Mouse (Mus musculus): Measurements from ENCODE around the gene Inafm2. TPM values are rescaled to one million over a fixed set of nuclear protein-coding genes. Genes with fewer than 3 reads are reported as not detected.

The Inafm2 gene
- polyA plus RNA-seq, 1 experiment from 2014 or later, result 23.1 TPM

GRCm38 (mm10) chr2:118729194-118729593, 16.4 kb upstream of the Inafm2 start:
- 40% methylated on average over 4 of the region's 4 CpGs for WGBS
- no peak overlapping the region for H3K4me3 ChIP-seq (replicated peaks)
- H3K36me3 ChIP-seq, result no peaks in the 10 kb centered on the region
- peaks cover 30% of the 10 kb centered on the region for H3K4me1 ChIP-seq
- peaks cover 4% of the 10 kb centered on the region; the same call in 1 of the 2 replicates for H3K27me3 ChIP-seq (replicated peaks)
- no peak overlapping the region for H3K4me2 ChIP-seq
- no peak overlapping the region for H3K9ac ChIP-seq
- H3K9me3 ChIP-seq, result no peaks in the 10 kb centered on the region
- ATAC-seq (ENCODE audit: insufficient read depth, low FRiP score, low read depth), result no peak
- 0 out of 2 replicates have a peak overlapping the region, but pooled peaks have one; percentile 38 for H3K27ac ChIP-seq

GRCm38 (mm10) chr2:118729816-118730621, 15.5 kb upstream of the Inafm2 start:
- no peak overlapping the region for H3K9ac ChIP-seq
- H3K36me3 ChIP-seq, result no peaks in the 10 kb centered on the region
- H3K4me1 ChIP-seq, result peaks cover 30% of the 10 kb centered on the region
- 20% methylated on average over 8 of the region's 8 CpGs for whole genome bisulfite sequencing
- no peak overlapping the region for H3K27ac ChIP-seq
- H3K4me3 ChIP-seq (replicated peaks), result no peak overlapping the region
- ATAC-seq (ENCODE audit: insufficient read depth, low FRiP score, low read depth), result no peak
- no peaks in the 10 kb centered on the region for H3K9me3 ChIP-seq
- no peak overlapping the region for H3K4me2 ChIP-seq
- peaks cover 3% of the 10 kb centered on the region; the same call in 1 of the 2 replicates for H3K27me3 ChIP-seq (replicated peaks)

GRCm38 (mm10) chr2:118730622-118730915, 15.0 kb upstream of the Inafm2 start:
- peaks cover 3% of the 10 kb centered on the region; the same call in 1 of the 2 replicates for H3K27me3 ChIP-seq (replicated peaks)
- H3K4me3 ChIP-seq (replicated peaks), result no peak overlapping the region
- no peak for ATAC-seq (ENCODE audit: insufficient read depth, low FRiP score, low read depth)
- no peak overlapping the region for H3K4me2 ChIP-seq
- H3K9me3 ChIP-seq, result no peaks in the 10 kb centered on the region
- H3K36me3 ChIP-seq, result no peaks in the 10 kb centered on the region
- H3K4me1 ChIP-seq, result peaks cover 30% of the 10 kb centered on the region
- 10% methylated on average over 3 of the region's 3 CpGs for WGBS
- no peak overlapping the region for H3K27ac ChIP-seq
- no peak overlapping the region for H3K9ac ChIP-seq

GRCm38 (mm10) chr2:118731981-118732380, 13.6 kb upstream of the Inafm2 start:
- H3K4me1 ChIP-seq, result peaks cover 30% of the 10 kb centered on the region
- ATAC-seq (ENCODE audit: insufficient read depth, low FRiP score, low read depth), result no peak
- H3K9ac ChIP-seq, result no peak overlapping the region
- WGBS, result 79% methylated on average over 5 of the region's 5 CpGs
- H3K27me3 ChIP-seq (replicated peaks), result peaks cover 3% of the 10 kb centered on the region; the same call in 1 of the 2 replicates
- no peak overlapping the region for H3K4me3 ChIP-seq (replicated peaks)
- no peak overlapping the region for H3K27ac ChIP-seq
- H3K4me2 ChIP-seq, result no peak overlapping the region
- H3K36me3 ChIP-seq, result no peaks in the 10 kb centered on the region
- H3K9me3 ChIP-seq, result no peaks in the 10 kb centered on the region

- H3K4me3 ChIP-seq (replicated peaks), result no peak overlapping the region
- H3K9ac ChIP-seq, result no peak overlapping the region
- H3K4me1 ChIP-seq, result peaks cover 21% of the 10 kb centered on the region
- H3K4me2 ChIP-seq, result no peak overlapping the region
- no peaks in the 10 kb centered on the region; the same call in 1 of the 2 replicates for H3K27me3 ChIP-seq (replicated peaks)
- H3K27ac ChIP-seq, result no peak overlapping the region
- 63% methylated on average over 5 of the region's 5 CpGs for WGBS
- H3K36me3 ChIP-seq, result no peaks in the 10 kb centered on the region
- H3K9me3 ChIP-seq, result no peaks in the 10 kb centered on the region
- ATAC-seq (ENCODE audit: insufficient read depth, low FRiP score, low read depth), result no peak
Measured at GRCm38 (mm10) chr2:118733341-118733740, 12.2 kb upstream of the Inafm2 start.

GRCm38 (mm10) chr2:118740341-118740740, 5.2 kb upstream of the Inafm2 start:
- no peak for ATAC-seq (ENCODE audit: insufficient read depth, low FRiP score, low read depth)
- no peaks in the 10 kb centered on the region for H3K36me3 ChIP-seq
- H3K27ac ChIP-seq, result no peak overlapping the region
- H3K27me3 ChIP-seq (replicated peaks), result peaks cover 17% of the 10 kb centered on the region; the same call in 1 of the 2 replicates
- H3K9ac ChIP-seq, result no peak overlapping the region
- H3K9me3 ChIP-seq, result no peaks in the 10 kb centered on the region
- H3K4me1 ChIP-seq, result peaks cover 11% of the 10 kb centered on the region; the same call in 1 of the 2 replicates
- H3K4me2 ChIP-seq, result no peak overlapping the region
- 58% methylated on average over 3 of the region's 3 CpGs for WGBS
- no peak overlapping the region for H3K4me3 ChIP-seq (replicated peaks)

GRCm38 (mm10) chr2:118741183-118741582, 4.4 kb upstream of the Inafm2 start:
- peaks cover 17% of the 10 kb centered on the region; the same call in 1 of the 2 replicates for H3K27me3 ChIP-seq (replicated peaks)
- H3K27ac ChIP-seq, result no peak overlapping the region
- no peak overlapping the region for H3K9ac ChIP-seq
- 54% methylated on average over 9 of the region's 9 CpGs for WGBS
- H3K4me3 ChIP-seq (replicated peaks), result no peak overlapping the region
- H3K9me3 ChIP-seq, result no peaks in the 10 kb centered on the region
- no peak for ATAC-seq (ENCODE audit: insufficient read depth, low FRiP score, low read depth)
- no peaks in the 10 kb centered on the region for H3K36me3 ChIP-seq
- peaks cover 11% of the 10 kb centered on the region; the same call in 1 of the 2 replicates for H3K4me1 ChIP-seq
- no peak overlapping the region for H3K4me2 ChIP-seq

GRCm38 (mm10) chr2:118743261-118743943, 2.2 kb upstream of the Inafm2 start:
- H3K9me3 ChIP-seq, result no peaks in the 10 kb centered on the region

GRCm38 (mm10) chr2:118744621-118745020, 937 bp upstream of the Inafm2 start:
- H3K4me1 ChIP-seq, result peaks cover 26% of the 10 kb centered on the region; the same call in 1 of the 2 replicates
- H3K9ac ChIP-seq, result no peak overlapping the region
- no peak overlapping the region for H3K27ac ChIP-seq
- 15% methylated on average over 7 of the region's 7 CpGs for WGBS
- H3K36me3 ChIP-seq, result no peaks in the 10 kb centered on the region
- H3K27me3 ChIP-seq (replicated peaks), result peaks cover 17% of the 10 kb centered on the region; the same call in 1 of the 2 replicates
- H3K4me3 ChIP-seq (replicated peaks), result peak overlapping the region; percentile 91; the same call in 1 of the 2 replicates
- no peaks in the 10 kb centered on the region for H3K9me3 ChIP-seq
- no peak for ATAC-seq (ENCODE audit: insufficient read depth, low FRiP score, low read depth)
- peak overlapping the region; percentile 96 for H3K4me2 ChIP-seq

More at GRCm38 (mm10) chr2:118743261-118743943, 2.2 kb upstream of the Inafm2 start:
- Histone ChIP-seq H3K4me2 (no peak overlapping the region), H3K9ac (no peak overlapping the region), H3K4me1 (peaks cover 22% of the 10 kb centered on the region; the same call in 1 of the 2 replicates), H3K36me3 (no peaks in the 10 kb centered on the region), H3K27me3 (replicated peaks) (peaks cover 17% of the 10 kb centered on the region; the same call in 1 of the 2 replicates), H3K4me3 (replicated peaks) (no peak overlapping the region), H3K27ac (no peak overlapping the region)
- no peak for ATAC-seq (ENCODE audit: insufficient read depth, low FRiP score, low read depth)
- WGBS, result 26% methylated on average over 8 of the region's 8 CpGs

GRCm38 (mm10) chr2:118745915-118746901, 650 bp downstream of the Inafm2 start:
- no peaks in the 10 kb centered on the region for H3K9me3 ChIP-seq
- under 1% methylated on average over 90 of the region's 113 CpGs for WGBS
- H3K4me1 ChIP-seq, result peaks cover 26% of the 10 kb centered on the region; the same call in 1 of the 2 replicates
- no peaks in the 10 kb centered on the region for H3K36me3 ChIP-seq
- peaks cover 17% of the 10 kb centered on the region; the same call in 1 of the 2 replicates for H3K27me3 ChIP-seq (replicated peaks)
- ATAC-seq (ENCODE audit: insufficient read depth, low FRiP score, low read depth), result peak; percentile 28
- H3K27ac ChIP-seq, result peak overlapping the region; percentile 26; the same call in 1 of the 2 replicates
- peak overlapping the region; percentile 96 for H3K4me2 ChIP-seq
- peak overlapping the region; percentile 91 for H3K4me3 ChIP-seq (replicated peaks)
- peak overlapping the region; percentile 86 for H3K9ac ChIP-seq
